Mouse (Mus musculus) gastrocnemius, postnatal 4 days (tissue): ENCODE measurements around the gene Csrp1. TPM values are rescaled to one million over a fixed set of nuclear protein-coding genes. Genes with fewer than 3 reads are reported as not detected.

Experiments used
- DNase-seq, 2 experiments: peaks; one replicate each; pipeline ENCODE4 v3.0.0; 2021 to 2022; ENCODE audit warnings: low spot score in 2 of 2, mixed read lengths in 2 of 2
- total RNA-seq, 2 experiments: library from RNA; stranded (reverse); gene quantifications; 2 replicates each; pipeline ENCODE4 v1.2.3; 2021

Gene Csrp1
- total RNA-seq, 2 experiments from 2014 or later = 109 to 114 TPM

GRCm38 (mm10) chr1:135730296-135730695, 10.4 kb downstream of the Csrp1 start:
- DNase-seq = no peak

- no peak for DNase-seq
These were observed 11.5 kb downstream of the Csrp1 start for GRCm38 (mm10) chr1:135731393-135731792.

- no peak for DNase-seq
These were observed 12.2 kb downstream of the Csrp1 start for GRCm38 (mm10) chr1:135731897-135732684.

GRCm38 (mm10) chr1:135734225-135734937, 14.5 kb downstream of the Csrp1 start:
- DNase-seq = no peak

- DNase-seq = no peak
These were observed 15.6 kb downstream of the Csrp1 start for GRCm38 (mm10) chr1:135735460-135735859.

GRCm38 (mm10) chr1:135744987-135745386, 25.1 kb downstream of the Csrp1 start:
- DNase-seq = no peak

GRCm38 (mm10) chr1:135746248-135746647, 26.4 kb downstream of the Csrp1 start:
- DNase-seq = no peak

GRCm38 (mm10) chr1:135752737-135753348, 33.0 kb downstream of the Csrp1 start:
- peak; percentile 85 to 94 for DNase-seq

GRCm38 (mm10) chr1:135755287-135755686, 35.4 kb downstream of the Csrp1 start:
- peak in 1 of 2 experiments; percentile 55 for DNase-seq

GRCm38 (mm10) chr1:135755913-135756312, 36.1 kb downstream of the Csrp1 start:
- no peak for DNase-seq

GRCm38 (mm10) chr1:135757287-135757686, 37.4 kb downstream of the Csrp1 start:
- DNase-seq = no peak

GRCm38 (mm10) chr1:135759685-135760084, 39.8 kb downstream of the Csrp1 start:
- no peak for DNase-seq

GRCm38 (mm10) chr1:135760216-135760615, 40.4 kb downstream of the Csrp1 start:
- DNase-seq = no peak

- no peak for DNase-seq
These were observed 41.9 kb downstream of the Csrp1 start for GRCm38 (mm10) chr1:135761728-135762127.

GRCm38 (mm10) chr1:135763503-135764205, 43.8 kb downstream of the Csrp1 start:
- no peak for DNase-seq

GRCm38 (mm10) chr1:135764206-135764528, 44.3 kb downstream of the Csrp1 start:
- no peak for DNase-seq

GRCm38 (mm10) chr1:135765645-135766591, 46.1 kb downstream of the Csrp1 start, which contains the start of gene Phlda3:
Gene Phlda3, plus strand, starts transcription at chr1:135766119.
- DNase-seq = peak; percentile 79 to 84

- no peak for DNase-seq
These were observed 46.9 kb downstream of the Csrp1 start for GRCm38 (mm10) chr1:135766592-135767306.

GRCm38 (mm10) chr1:135767324-135767890, 47.5 kb downstream of the Csrp1 start:
- no peak for DNase-seq
